Comparison of ENCODE assay signal across 9 mouse cellular contexts in the genomic region with DNA sequence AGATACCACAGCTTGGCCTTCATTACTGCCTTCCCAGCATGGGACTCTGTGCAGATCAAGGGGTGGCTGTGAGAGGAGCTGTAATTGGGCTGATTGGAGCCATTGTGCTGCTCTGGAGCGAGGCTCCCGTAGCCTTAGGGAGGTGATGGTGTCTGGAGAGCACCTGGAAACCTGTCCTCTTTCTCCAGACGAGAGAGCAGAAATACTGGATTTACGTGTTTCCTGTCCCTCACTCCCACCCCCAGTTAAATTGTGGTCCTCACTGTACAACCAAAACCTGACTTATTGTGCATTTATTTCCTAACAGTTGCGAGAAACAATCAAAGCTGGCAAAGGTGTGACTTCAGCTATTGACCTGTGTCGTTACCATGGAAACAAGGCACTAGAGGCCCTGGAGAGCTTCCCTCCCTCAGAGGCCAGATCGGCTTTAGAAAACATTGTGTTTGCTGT. TPM values are rescaled to one million over a fixed set of nuclear protein-coding genes. Genes with fewer than 3 reads are reported as not detected.
DNase-seq lines count a peak whose midpoint lies in the region; TF ChIP-seq lines count a peak whose summit lies in the region.
"Had no signal": no experiment of that assay in that cellular context is flagged by ENCODE, and none has a peak within 500 bp of the region (broad histone marks: within the 10 kb centered on the region; RNA-seq: fewer than 3 reads in every experiment).

No protein-coding gene starts in this region.

- H3K27ac ChIP-seq in kidney, adult 2 months (ENCODE audit: insufficient read depth, low read depth, low read length) = no peak overlapping the region
- H3K27ac ChIP-seq in forebrain, embryonic 10.5 days = peak overlapping the region; percentile 83
- peak overlapping the region; percentile 82 for H3K27ac ChIP-seq in limb, embryonic 10.5 days

- H3K27me3 ChIP-seq in kidney, adult 2 months (replicated peaks; ENCODE audit: control insufficient read depth, insufficient read depth, low read length) = no peaks in the 10 kb centered on the region
- H3K27me3 ChIP-seq in forebrain, embryonic 10.5 days (ENCODE audit: poor library complexity, severe bottlenecking) = 0 out of 2 replicates have a peak, but pooled peaks cover 5% of the 10 kb centered on the region
- H3K27me3 ChIP-seq in limb, embryonic 10.5 days (ENCODE audit: low read depth, poor library complexity, severe bottlenecking) = no peaks in the 10 kb centered on the region
- H3K27me3 ChIP-seq: megakaryocyte, embryonic 14.5 days had no signal

- H3K4me3 ChIP-seq in kidney, adult 2 months (ENCODE audit: insufficient read depth, low read depth, low read length) = no peak overlapping the region
- H3K4me3 ChIP-seq in forebrain, embryonic 10.5 days = peak overlapping the region; percentile 27
- H3K4me3 ChIP-seq in limb, embryonic 10.5 days = peak overlapping the region; percentile 25; the same call in 1 of the 2 replicates
- H3K4me3 ChIP-seq: megakaryocyte, embryonic 14.5 days had no signal

- H3K4me1 ChIP-seq in kidney, adult 2 months (ENCODE audit: control insufficient read depth, insufficient read depth, low read length) = peaks cover 21% of the 10 kb centered on the region
- H3K4me1 ChIP-seq in forebrain, embryonic 10.5 days = peaks cover 51% of the 10 kb centered on the region
- peaks cover 41% of the 10 kb centered on the region for H3K4me1 ChIP-seq in limb, embryonic 10.5 days

- no peak for TF ChIP-seq POLR2A in kidney, adult 2 months (IDR thresholded peaks at IDR 0.05; ENCODE audit: low read depth, low read length)

- no peak for TF ChIP-seq CTCF in kidney, adult 2 months (conservative IDR thresholded peaks at IDR 0.05; ENCODE audit: insufficient read depth, insufficient read length, low read depth, low read length)

- H3K36me3 ChIP-seq in kidney, adult 2 months (ENCODE audit: control insufficient read depth, insufficient read depth, low read length) = no peaks in the 10 kb centered on the region
- peaks cover 5% of the 10 kb centered on the region for H3K36me3 ChIP-seq in forebrain, embryonic 10.5 days (replicated peaks)
- H3K36me3 ChIP-seq in limb, embryonic 10.5 days = no peaks in the 10 kb centered on the region

- peak; percentile 38 for DNase-seq in kidney, adult 2 months
- no peak for DNase-seq in kidney, adult 18-20 months
- DNase-seq in forebrain, embryonic 10.5 days (ENCODE audit: extremely low spot score, low spot score) = peak; percentile 75
- peak; percentile 53 for DNase-seq in limb, embryonic 10.5 days (ENCODE audit: low spot score)
- peak; percentile 40 for DNase-seq in neural tube, embryonic 10.5 days (ENCODE audit: extremely low spot score, low spot score)
- DNase-seq in urinary bladder, postnatal 4 days (ENCODE audit: low spot score in 2 of 2) = no peak
- no peak for DNase-seq in heart, adult 8-10 months (ENCODE audit: low spot score)
- no peak for DNase-seq in thymus, postnatal 10 days (ENCODE audit: low spot score in 2 of 2)

- WGBS in kidney, adult 2 months = 55% methylated on average over 7 of the region's 7 CpGs
- 6% methylated on average over 7 of the region's 7 CpGs for WGBS in forebrain, embryonic 10.5 days
- 5% methylated on average over 7 of the region's 7 CpGs for WGBS in limb, embryonic 10.5 days

- no peaks in the 10 kb centered on the region; the same call in 1 of the 2 replicates for H3K9me3 ChIP-seq in forebrain, embryonic 10.5 days
- H3K9me3 ChIP-seq in limb, embryonic 10.5 days (replicated peaks) = no peaks in the 10 kb centered on the region

RNA-seq across cellular contexts. Expression of a gene that starts 39.1 kb away (rescaled TPM):
- polyA plus RNA-seq in kidney, adult 2 months (2012; rRNA removed) = 3.8 TPM in 2 replicates
- polyA plus RNA-seq in forebrain, embryonic 10.5 days (2016; fragmentation: Nextera tagmentation; extraction: Ambion mirVana) = 8.8 and 9.2 TPM in 2 replicates
- polyA plus RNA-seq in limb, embryonic 10.5 days (2016; fragmentation: Nextera tagmentation; extraction: Ambion mirVana) = 10.6 and 11.4 TPM in 2 replicates
- 1 to 10 TPM; 6.2 to 9.1 (median 6.8) TPM for total RNA-seq in heart, adult 8-10 months (2022)

Comparison
In these comparisons a context has a peak if more than half of its experiments do, and no peak if none do; other contexts are left out.
1. DNase-seq: peak in kidney, adult 2 months (single experiment), forebrain, embryonic 10.5 days (single experiment), limb, embryonic 10.5 days (single experiment) and neural tube, embryonic 10.5 days (single experiment); none in kidney, adult 18-20 months (single experiment), urinary bladder, postnatal 4 days (0 of 2), heart, adult 8-10 months (single experiment) and thymus, postnatal 10 days (0 of 2).